Mouse (Mus musculus) adrenal gland, adult (tissue): ENCODE data around the gene Olfr828.

Source experiments
- DNase-seq, 2 experiments: peaks; one replicate each; pipeline ENCODE4 v3.0.0; 2022 to 2023; ENCODE audit warnings: low spot score in 1 of 2; ENCODE audit not compliant: inconsistent age in 2 of 2

Gene Olfr828

DNA sequence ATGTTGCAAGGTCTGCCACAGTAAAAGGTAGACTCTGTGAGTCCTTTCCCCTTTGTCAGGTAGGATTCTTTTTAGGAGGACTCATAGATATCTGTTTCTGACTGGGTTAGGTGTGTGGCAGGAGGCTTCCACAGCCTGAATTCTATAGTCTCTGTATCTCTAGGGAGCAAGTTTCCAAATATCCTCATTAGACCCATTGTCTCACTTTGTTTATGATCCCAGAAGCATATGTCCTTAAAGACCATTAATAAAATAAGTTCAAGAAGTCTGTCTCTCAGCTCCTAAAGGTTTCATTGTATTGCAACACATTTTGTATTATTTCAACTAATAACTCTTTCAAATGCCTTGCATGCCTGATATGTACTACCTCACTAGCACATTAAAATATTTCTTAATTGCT, at the start of gene Olfr828:
Gene Olfr828, minus strand, starts transcription at position 101 of the 400 bp plus-strand sequence.
- no peak for DNase-seq

DNA sequence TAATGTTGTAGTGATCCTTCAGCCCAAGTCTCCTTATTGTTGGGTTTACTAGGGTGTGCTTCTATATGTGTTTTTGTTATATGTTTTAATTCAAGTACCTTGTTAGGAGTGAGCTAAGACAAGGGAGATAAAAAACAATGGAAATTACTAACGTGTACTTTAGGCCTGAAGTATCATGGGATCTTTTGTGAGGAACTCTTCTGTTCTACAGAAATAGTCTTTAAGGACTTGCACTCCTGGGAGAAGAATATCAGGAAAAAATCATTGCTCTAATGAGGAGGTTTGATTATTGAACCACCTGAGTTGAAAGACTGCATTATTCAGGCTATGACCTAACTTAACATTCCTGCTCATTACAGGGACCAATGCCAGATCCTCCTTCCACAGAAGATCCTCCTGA, 35.3 kb upstream of the Olfr828 start, which contains the start of gene Olfr829:
Gene Olfr829, plus strand, starts transcription at position 301 of the 400 bp plus-strand sequence.
- DNase-seq, result no peak

DNA sequence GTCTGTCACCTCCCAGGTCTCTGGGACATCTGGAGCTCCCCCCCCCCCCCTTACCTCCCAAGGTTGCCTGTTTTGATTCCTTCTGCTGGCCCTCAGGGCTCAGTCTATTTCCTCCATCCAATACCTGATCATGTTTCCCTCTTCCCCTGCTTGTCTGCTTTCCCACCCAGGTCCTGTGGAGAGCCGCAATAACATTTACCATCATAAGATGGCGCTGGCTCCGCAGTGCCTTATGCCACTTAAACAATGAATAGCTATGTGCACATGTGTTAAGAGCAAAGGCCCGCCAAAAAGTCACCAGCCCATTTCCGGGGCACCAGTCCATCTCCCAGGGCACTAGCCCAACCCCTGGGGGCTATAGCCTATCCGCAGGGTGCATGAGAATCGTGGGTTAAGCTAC, 34.0 kb downstream of the Olfr828 start:
- DNase-seq, result no peak

DNA sequence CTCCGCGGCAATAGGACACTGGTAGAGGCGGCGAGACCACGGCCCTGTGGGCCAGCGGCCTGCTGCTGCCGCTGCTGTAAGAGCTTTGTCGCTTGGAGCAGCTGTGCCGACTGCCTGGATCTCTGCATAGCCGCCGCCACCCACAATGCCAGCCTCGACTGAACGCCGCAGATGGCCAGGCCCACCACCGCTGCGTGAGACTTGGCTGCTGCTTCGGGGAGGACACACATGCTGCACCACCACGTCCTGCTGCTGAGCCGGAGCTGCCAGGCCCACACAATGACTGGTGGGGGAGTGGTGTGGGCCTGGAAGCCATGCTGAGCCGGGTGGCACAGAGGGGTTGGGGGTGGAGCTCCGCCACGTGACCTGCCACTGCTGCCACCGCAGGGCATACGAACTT, 39.9 kb downstream of the Olfr828 start:
- DNase-seq, result no peak

DNA sequence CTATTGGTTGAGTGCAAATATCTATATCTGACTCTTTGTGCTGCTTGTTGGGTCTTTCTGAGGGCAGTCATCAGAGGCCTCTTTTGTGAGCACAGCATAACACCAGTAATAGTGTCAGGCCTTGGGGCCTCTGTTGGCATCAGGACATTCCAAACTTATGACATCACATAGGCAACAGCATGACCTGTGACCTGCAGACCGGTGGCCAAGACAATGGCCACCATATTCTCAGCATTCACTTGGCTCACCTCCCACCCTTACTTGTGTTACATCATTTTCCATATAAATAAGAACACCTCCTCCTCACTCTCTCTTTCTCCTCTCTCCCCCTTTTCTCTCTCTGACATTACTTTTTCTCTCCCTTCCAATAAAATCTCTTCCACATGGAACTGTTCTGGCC, 40.3 kb downstream of the Olfr828 start:
- DNase-seq, result no peak
